Mouse (Mus musculus): Measurements from ENCODE around the gene Ankrd12. TPM values are rescaled to one million over a fixed set of nuclear protein-coding genes. Genes with fewer than 3 reads are reported as not detected.

Gene Ankrd12
- polyA plus RNA-seq, 1 experiment from 2014 or later: 29.0 TPM

DNA sequence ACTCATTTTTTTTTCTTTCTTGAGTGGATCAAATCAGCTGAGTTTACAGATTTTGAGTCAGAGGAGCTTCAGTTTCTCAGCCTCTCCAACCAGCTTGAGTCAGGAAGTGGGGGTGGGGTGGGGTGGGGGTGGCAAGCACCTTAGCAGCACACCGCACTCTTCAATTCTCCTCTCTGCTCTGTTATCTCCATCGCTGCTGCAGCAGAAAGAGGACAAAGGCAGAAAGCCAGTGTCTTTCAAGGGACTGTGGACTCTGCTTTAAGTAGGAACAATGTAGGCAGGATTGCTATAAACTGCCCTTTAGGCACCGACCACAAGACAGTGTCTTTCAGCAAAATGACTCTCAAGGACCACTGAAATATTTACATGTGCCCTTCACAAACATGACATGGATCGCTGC is 122.9 kb downstream of the Ankrd12 start:
- ATAC-seq (replicated peaks; ENCODE audit: low FRiP score) (no peak), DNase-seq (ENCODE audit: low spot score) (no peak)
- Histone ChIP-seq H3K27ac (ENCODE audit: low read depth, low read length) (no peak overlapping the region), H3K4me2 (ENCODE audit: low read depth, low read length, severe bottlenecking) (no peak overlapping the region), H3K4me3 (ENCODE audit: low read depth, low read length) (no peak overlapping the region), H3K4me1 (replicated peaks; ENCODE audit: control insufficient read depth, insufficient read depth, low read length) (no peaks in the 10 kb centered on the region), H3K9ac (ENCODE audit: low read length) (no peak overlapping the region), H3K27me3 (ENCODE audit: control insufficient read depth, insufficient read depth, low read length) (no peaks in the 10 kb centered on the region; the same call in 1 of the 2 replicates), H3K36me3 (ENCODE audit: control insufficient read depth, insufficient read depth, low read length) (no peaks in the 10 kb centered on the region), H3K9me3 (ENCODE audit: control insufficient read depth, low read length) (no peaks in the 10 kb centered on the region)
- WGBS: 68% methylated on average over 4 of the region's 4 CpGs

DNA sequence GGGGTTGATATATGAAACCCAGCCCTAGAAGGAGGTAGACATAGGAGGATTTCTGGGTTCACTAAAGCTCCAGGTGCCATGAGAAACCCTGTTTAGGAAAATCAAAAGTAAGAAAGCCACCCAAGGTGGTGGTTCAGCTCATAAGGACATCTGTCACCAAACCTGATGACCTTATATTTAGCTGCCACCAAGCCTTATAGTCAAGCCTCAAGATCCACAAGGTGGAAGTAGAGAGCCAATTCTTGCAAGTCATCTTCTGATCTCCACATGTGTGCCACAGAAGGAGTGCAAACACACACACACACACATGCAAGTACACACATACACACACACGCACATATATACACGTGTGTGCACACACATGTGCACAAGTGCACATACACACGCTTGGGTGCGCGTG is 124.8 kb downstream of the Ankrd12 start:
- Histone ChIP-seq H3K9ac (ENCODE audit: low read length) (no peak overlapping the region), H3K4me3 (ENCODE audit: low read depth, low read length) (no peak overlapping the region), H3K27me3 (ENCODE audit: control insufficient read depth, insufficient read depth, low read length) (no peaks in the 10 kb centered on the region; the same call in 1 of the 2 replicates), H3K27ac (ENCODE audit: low read depth, low read length) (no peak overlapping the region), H3K4me2 (ENCODE audit: low read depth, low read length, severe bottlenecking) (no peak overlapping the region), H3K36me3 (ENCODE audit: control insufficient read depth, insufficient read depth, low read length) (peaks cover 2% of the 10 kb centered on the region; the same call in 1 of the 2 replicates), H3K4me1 (replicated peaks; ENCODE audit: control insufficient read depth, insufficient read depth, low read length) (no peaks in the 10 kb centered on the region), H3K9me3 (ENCODE audit: control insufficient read depth, low read length) (no peaks in the 10 kb centered on the region)
- WGBS: 87% methylated on average over 5 of the region's 5 CpGs
- no peak for DNase-seq (ENCODE audit: low spot score)
- ATAC-seq (replicated peaks; ENCODE audit: low FRiP score): no peak

DNA sequence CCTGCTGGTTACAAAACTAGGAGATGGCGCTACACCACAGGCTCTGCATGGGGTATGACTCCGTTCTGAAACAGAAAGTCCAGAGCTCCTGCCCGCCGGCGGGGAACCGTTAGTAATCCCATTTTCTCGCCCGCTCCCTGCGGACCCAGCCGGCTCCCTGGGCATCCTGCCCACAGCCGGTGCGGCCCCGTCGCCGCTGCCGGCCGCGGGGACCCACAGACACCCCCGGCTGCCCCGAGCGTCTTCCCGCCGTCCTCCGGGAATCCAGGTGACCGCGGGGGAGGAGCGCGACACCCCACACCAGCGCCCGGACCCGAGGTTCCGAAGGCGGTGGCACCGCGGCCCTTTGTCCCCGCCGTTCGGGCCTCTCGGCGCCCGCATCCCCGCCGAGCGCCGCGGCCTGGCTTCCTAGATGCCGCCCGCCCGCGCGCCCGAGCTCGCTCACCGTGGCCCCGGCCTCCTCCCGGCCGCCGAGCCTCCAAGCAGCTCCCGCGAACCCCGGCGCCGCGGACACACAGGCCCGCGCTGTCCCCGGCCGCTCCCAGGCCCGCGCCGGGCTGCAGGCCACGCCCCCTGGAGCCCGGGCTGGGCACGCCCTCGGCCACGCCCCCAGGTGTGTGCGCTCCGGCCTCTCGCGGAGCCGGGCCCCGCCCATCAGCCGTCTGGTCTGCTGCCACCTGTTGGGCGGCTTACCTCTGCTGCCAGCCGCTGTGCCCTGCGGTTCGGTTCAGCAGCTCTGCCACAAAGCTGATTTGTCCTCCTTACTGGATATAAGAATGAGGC is 126.1 kb downstream of the Ankrd12 start, which contains the start of gene Twsg1:
Gene Twsg1 (minus strand): TSS at position 605 of the 783 bp plus-strand sequence.
- Histone ChIP-seq H3K4me1 (replicated peaks; ENCODE audit: control insufficient read depth, insufficient read depth, low read length) (no peaks in the 10 kb centered on the region), H3K9ac (ENCODE audit: low read length) (peak within 1 kb of the TSS; percentile 93), H3K27ac (ENCODE audit: low read depth, low read length) (peak within 1 kb of the TSS; percentile 75), H3K9me3 (ENCODE audit: control insufficient read depth, low read length) (no peaks in the 10 kb centered on the region), H3K4me3 (ENCODE audit: low read depth, low read length) (peak within 1 kb of the TSS; percentile 94), H3K4me2 (ENCODE audit: low read depth, low read length, severe bottlenecking) (peak within 1 kb of the TSS; percentile 53), H3K27me3 (ENCODE audit: control insufficient read depth, insufficient read depth, low read length) (no peaks in the 10 kb centered on the region; the same call in 1 of the 2 replicates), H3K36me3 (ENCODE audit: control insufficient read depth, insufficient read depth, low read length) (peaks cover 2% of the 10 kb centered on the region; the same call in 1 of the 2 replicates)
- peak; percentile 95 for DNase-seq (ENCODE audit: low spot score)
- ATAC-seq (replicated peaks; ENCODE audit: low FRiP score): peak; percentile 98
- under 1% methylated on average over 62 of the region's 87 CpGs for whole genome bisulfite sequencing

DNA sequence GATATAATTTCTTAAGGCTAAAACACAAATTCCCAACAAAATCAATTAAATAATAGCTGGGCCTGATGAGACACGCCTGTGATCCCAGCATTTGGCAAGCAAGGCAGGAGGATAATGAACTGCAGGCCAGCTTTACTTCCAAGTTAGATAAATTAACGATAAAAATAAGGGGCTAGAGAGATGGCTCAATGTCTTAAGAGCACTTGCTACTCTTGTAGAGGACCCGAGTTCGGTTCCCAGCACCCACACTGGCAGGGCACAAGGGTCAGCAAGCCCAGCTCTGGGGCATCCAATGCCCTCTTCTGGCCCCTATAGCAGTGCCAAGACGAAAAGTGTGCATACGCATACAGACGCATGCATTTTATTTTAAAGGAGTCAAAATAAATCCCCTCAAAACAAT is 126.7 kb downstream of the Ankrd12 start:
- H3K36me3 ChIP-seq (ENCODE audit: control insufficient read depth, insufficient read depth, low read length): peaks cover 2% of the 10 kb centered on the region; the same call in 1 of the 2 replicates
- peak; percentile 36; the same call in 1 of the 2 replicates for ATAC-seq (replicated peaks; ENCODE audit: low FRiP score)
- peak overlapping the region; percentile 93 for H3K9ac ChIP-seq (ENCODE audit: low read length)
- no peaks in the 10 kb centered on the region; the same call in 1 of the 2 replicates for H3K27me3 ChIP-seq (ENCODE audit: control insufficient read depth, insufficient read depth, low read length)
- peak overlapping the region; percentile 53 for H3K4me2 ChIP-seq (ENCODE audit: low read depth, low read length, severe bottlenecking)
- no peaks in the 10 kb centered on the region for H3K4me1 ChIP-seq (replicated peaks; ENCODE audit: control insufficient read depth, insufficient read depth, low read length)
- WGBS: 37% methylated on average over 7 of the region's 7 CpGs
- DNase-seq (ENCODE audit: low spot score): no peak
- H3K9me3 ChIP-seq (ENCODE audit: control insufficient read depth, low read length): no peaks in the 10 kb centered on the region
- H3K27ac ChIP-seq (ENCODE audit: low read depth, low read length): no peak overlapping the region
- H3K4me3 ChIP-seq (ENCODE audit: low read depth, low read length): peak overlapping the region; percentile 94

DNA sequence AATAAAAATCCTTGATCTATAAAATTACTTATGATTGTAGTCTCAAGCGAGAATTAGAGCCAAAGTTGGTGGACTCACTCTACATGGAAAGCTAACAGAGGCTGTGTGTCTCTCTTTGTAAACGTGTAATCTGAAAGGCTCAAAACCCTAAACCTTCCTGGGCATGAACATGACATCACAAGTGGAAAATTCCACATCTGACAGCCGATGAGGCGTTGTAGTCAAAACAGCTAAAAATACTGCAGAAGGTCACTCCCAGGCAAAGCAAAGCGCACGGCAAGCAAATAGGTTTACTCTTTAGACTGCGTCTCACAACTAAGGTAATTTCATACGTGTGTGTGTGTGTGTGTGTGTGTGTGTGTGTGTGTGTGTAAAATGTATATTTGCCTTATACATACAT is 129.6 kb downstream of the Ankrd12 start:
- peaks cover 2% of the 10 kb centered on the region; the same call in 1 of the 2 replicates for H3K36me3 ChIP-seq (ENCODE audit: control insufficient read depth, insufficient read depth, low read length)
- ATAC-seq (replicated peaks; ENCODE audit: low FRiP score) (no peak), DNase-seq (ENCODE audit: low spot score) (no peak)

DNA sequence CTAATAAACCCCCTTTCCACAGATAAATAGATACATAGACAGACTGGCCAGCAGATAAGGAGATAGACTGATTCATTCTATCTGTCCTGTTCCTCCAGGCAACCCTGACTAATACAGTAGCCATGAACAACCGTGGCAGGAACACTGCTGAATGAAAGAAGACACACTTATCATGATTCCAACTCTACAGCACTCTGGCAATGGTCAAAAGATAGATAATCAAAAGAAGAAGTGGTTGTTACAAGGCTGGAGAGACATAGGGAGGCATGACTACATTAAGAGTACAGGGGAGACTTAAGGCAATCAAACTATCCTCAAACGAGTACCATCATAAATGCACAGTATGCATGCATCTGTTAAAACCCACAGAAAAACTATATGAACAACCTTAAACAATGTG is 131.5 kb downstream of the Ankrd12 start:
- no peaks in the 10 kb centered on the region; the same call in 1 of the 2 replicates for H3K4me1 ChIP-seq (replicated peaks; ENCODE audit: control insufficient read depth, insufficient read depth, low read length)
- H3K27ac ChIP-seq (ENCODE audit: low read depth, low read length): no peak overlapping the region
- H3K4me3 ChIP-seq (ENCODE audit: low read depth, low read length): no peak overlapping the region
- H3K9ac ChIP-seq (ENCODE audit: low read length): no peak overlapping the region
- ATAC-seq (replicated peaks; ENCODE audit: low FRiP score) (no peak), DNase-seq (ENCODE audit: low spot score) (no peak)
- H3K27me3 ChIP-seq (ENCODE audit: control insufficient read depth, insufficient read depth, low read length): no peaks in the 10 kb centered on the region
- H3K4me2 ChIP-seq (ENCODE audit: low read depth, low read length, severe bottlenecking): no peak overlapping the region
- WGBS: 92% methylated on average over 2 of the region's 2 CpGs
- peaks cover 2% of the 10 kb centered on the region; the same call in 1 of the 2 replicates for H3K36me3 ChIP-seq (ENCODE audit: control insufficient read depth, insufficient read depth, low read length)
- no peaks in the 10 kb centered on the region for H3K9me3 ChIP-seq (ENCODE audit: control insufficient read depth, low read length)

More for the DNA sequence above, 129.6 kb downstream of the Ankrd12 start:
- 94% methylated on average over 8 of the region's 8 CpGs for WGBS
- Histone ChIP-seq H3K4me3 (ENCODE audit: low read depth, low read length) (no peak overlapping the region), H3K4me1 (replicated peaks; ENCODE audit: control insufficient read depth, insufficient read depth, low read length) (no peaks in the 10 kb centered on the region; the same call in 1 of the 2 replicates), H3K9ac (ENCODE audit: low read length) (no peak overlapping the region), H3K9me3 (ENCODE audit: control insufficient read depth, low read length) (no peaks in the 10 kb centered on the region), H3K27ac (ENCODE audit: low read depth, low read length) (no peak overlapping the region), H3K4me2 (ENCODE audit: low read depth, low read length, severe bottlenecking) (no peak overlapping the region), H3K27me3 (ENCODE audit: control insufficient read depth, insufficient read depth, low read length) (no peaks in the 10 kb centered on the region; the same call in 1 of the 2 replicates)

DNA sequence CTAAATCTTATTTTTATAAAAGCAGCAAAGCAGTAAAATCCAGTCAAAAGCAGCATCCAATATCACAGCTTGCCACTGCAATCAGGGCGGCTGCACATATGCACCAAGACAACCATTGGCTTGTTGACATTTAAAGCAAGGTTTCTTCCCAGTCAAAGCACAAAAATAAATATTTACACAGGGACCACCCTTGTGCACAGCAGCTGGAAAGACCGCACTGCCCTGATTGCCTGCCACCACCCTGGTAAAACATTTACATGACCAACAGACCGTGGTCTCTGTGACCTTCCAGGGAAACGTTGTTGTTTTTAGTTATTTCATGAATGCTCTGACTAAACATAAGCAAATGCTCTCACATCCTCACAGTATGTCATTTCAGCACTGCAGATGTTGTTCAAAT is 134.5 kb downstream of the Ankrd12 start:
- Histone ChIP-seq H3K9ac (ENCODE audit: low read length) (no peak overlapping the region), H3K9me3 (ENCODE audit: control insufficient read depth, low read length) (no peaks in the 10 kb centered on the region), H3K27ac (ENCODE audit: low read depth, low read length) (no peak overlapping the region), H3K27me3 (ENCODE audit: control insufficient read depth, insufficient read depth, low read length) (no peaks in the 10 kb centered on the region), H3K36me3 (ENCODE audit: control insufficient read depth, insufficient read depth, low read length) (peaks cover 2% of the 10 kb centered on the region; the same call in 1 of the 2 replicates), H3K4me1 (replicated peaks; ENCODE audit: control insufficient read depth, insufficient read depth, low read length) (no peaks in the 10 kb centered on the region; the same call in 1 of the 2 replicates), H3K4me3 (ENCODE audit: low read depth, low read length) (no peak overlapping the region), H3K4me2 (ENCODE audit: low read depth, low read length, severe bottlenecking) (no peak overlapping the region)
- no peak for DNase-seq (ENCODE audit: low spot score)
- ATAC-seq (replicated peaks; ENCODE audit: low FRiP score): no peak
- 93% methylated on average over 4 of the region's 4 CpGs for WGBS

DNA sequence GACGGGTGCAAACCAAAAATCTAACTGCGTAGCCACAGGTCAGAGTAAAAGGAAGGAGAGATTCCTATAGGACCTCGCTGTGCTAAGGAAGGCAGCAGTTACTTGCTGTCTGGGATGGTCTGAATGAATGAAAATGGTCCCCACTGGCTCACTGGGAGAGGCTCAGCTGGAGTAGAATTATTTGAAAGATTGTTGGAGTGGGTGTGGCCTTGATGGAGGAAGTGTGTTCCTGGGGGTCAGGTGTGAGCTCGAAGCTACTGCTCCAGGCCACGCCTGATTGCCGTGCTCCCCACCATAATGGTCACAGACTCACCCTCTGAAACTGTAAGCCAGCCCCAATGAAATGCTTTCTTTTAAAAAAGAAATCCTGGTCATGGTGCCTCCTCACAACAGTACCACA is 135.6 kb downstream of the Ankrd12 start:
- no peak overlapping the region for H3K27ac ChIP-seq (ENCODE audit: low read depth, low read length)
- no peaks in the 10 kb centered on the region; the same call in 1 of the 2 replicates for H3K36me3 ChIP-seq (ENCODE audit: control insufficient read depth, insufficient read depth, low read length)
- no peaks in the 10 kb centered on the region; the same call in 1 of the 2 replicates for H3K4me1 ChIP-seq (replicated peaks; ENCODE audit: control insufficient read depth, insufficient read depth, low read length)
- no peak overlapping the region for H3K4me2 ChIP-seq (ENCODE audit: low read depth, low read length, severe bottlenecking)
- ATAC-seq (replicated peaks; ENCODE audit: low FRiP score) (no peak), DNase-seq (ENCODE audit: low spot score) (no peak)
- no peaks in the 10 kb centered on the region for H3K9me3 ChIP-seq (ENCODE audit: control insufficient read depth, low read length)
- no peak overlapping the region for H3K9ac ChIP-seq (ENCODE audit: low read length)
- no peaks in the 10 kb centered on the region for H3K27me3 ChIP-seq (ENCODE audit: control insufficient read depth, insufficient read depth, low read length)
- WGBS: 93% methylated on average over 6 of the region's 6 CpGs
- H3K4me3 ChIP-seq (ENCODE audit: low read depth, low read length): no peak overlapping the region

All from forebrain, embryonic 11.5 days (tissue).